ENCODE assay signal across 8 mouse cellular contexts in the genomic region with DNA sequence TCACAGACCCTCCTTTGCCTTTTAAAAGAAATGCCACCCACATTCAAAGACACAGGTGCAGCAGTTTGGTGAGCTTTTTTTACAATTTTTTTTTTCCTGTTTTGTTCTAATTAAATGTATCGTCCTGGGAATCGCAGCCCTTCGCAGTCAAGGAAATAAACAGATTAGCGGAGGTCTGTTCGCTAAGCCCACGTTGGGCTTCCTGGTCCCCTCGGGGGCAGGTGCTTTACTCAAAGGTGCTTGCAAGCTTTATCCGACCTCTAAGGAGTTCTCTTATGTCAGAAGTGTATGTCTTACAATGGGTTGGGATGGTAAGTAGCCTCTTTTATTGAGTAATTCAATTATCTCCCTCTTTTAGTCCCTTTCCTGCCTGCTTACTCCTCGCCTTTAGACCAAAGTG. TPM values are rescaled to one million over a fixed set of nuclear protein-coding genes. Genes with fewer than 3 reads are reported as not detected.
DNase-seq lines count a peak whose midpoint lies in the region; ATAC-seq and TF ChIP-seq lines count a peak whose summit lies in the region.

No protein-coding gene starts in this region.

- peak; percentile 25 for DNase-seq in embryo, embryonic 9.5 days (ENCODE audit: extremely low spot score)
- no peak for DNase-seq in embryo, embryonic 10 days (ENCODE audit: low spot score)
- DNase-seq in spleen, adult 2 months (ENCODE audit: low read depth in 1 of 2, low spot score in 2 of 2) = no peak
- DNase-seq in spleen, adult 12 weeks (ENCODE audit: low spot score) = no peak
- DNase-seq in left cerebral cortex, postnatal 4 days = no peak

- WGBS in spleen, adult 2 months = under 1% methylated on average over 9 of the region's 9 CpGs
- 3% methylated on average over 9 of the region's 9 CpGs for WGBS in intestine, embryonic 16.5 days
- WGBS in neural tube, embryonic 14.5 days = under 1% methylated on average over 9 of the region's 9 CpGs

- intact Hi-C loops in left cerebral cortex, postnatal 4 days (cut with DNase I) = no loop called here

- H3K4me2 ChIP-seq in intestine, embryonic 16.5 days (ENCODE audit: low read depth, low read length) = peak overlapping the region; percentile 87
- H3K4me2 ChIP-seq in neural tube, embryonic 14.5 days (ENCODE audit: low read depth, low read length) = peak overlapping the region; percentile 60

- H3K4me3 ChIP-seq in spleen, adult 2 months (ENCODE audit: extremely low read depth, insufficient read depth, insufficient read length) = peak overlapping the region; percentile 93
- peak overlapping the region; percentile 94 for H3K4me3 ChIP-seq in intestine, embryonic 16.5 days (ENCODE audit: low read length)
- peak overlapping the region; percentile 98 for H3K4me3 ChIP-seq in neural tube, embryonic 14.5 days (ENCODE audit: low read depth, low read length)

- H3K9ac ChIP-seq in intestine, embryonic 16.5 days (ENCODE audit: low read depth, low read length) = peak overlapping the region; percentile 100
- peak overlapping the region; percentile 100 for H3K9ac ChIP-seq in neural tube, embryonic 14.5 days (replicated peaks; ENCODE audit: low read depth, low read length)

- TF ChIP-seq CTCF in spleen, adult 2 months (IDR thresholded peaks at IDR 0.05; ENCODE audit: extremely low read depth, insufficient read depth, insufficient read length, insufficient replicate concordance) = no peak

- no peaks in the 10 kb centered on the region for H3K9me3 ChIP-seq in intestine, embryonic 16.5 days (ENCODE audit: control insufficient read depth, low read length)
- H3K9me3 ChIP-seq in neural tube, embryonic 14.5 days (ENCODE audit: control insufficient read depth, low read length) = no peaks in the 10 kb centered on the region

- peak overlapping the region; percentile 100 for H3K27ac ChIP-seq in spleen, adult 2 months (ENCODE audit: insufficient read depth, low read length)
- peak overlapping the region; percentile 100 for H3K27ac ChIP-seq in intestine, embryonic 16.5 days (ENCODE audit: low read length)
- H3K27ac ChIP-seq in neural tube, embryonic 14.5 days (ENCODE audit: low read depth, low read length) = peak overlapping the region; percentile 100

- no peak for TF ChIP-seq POLR2A in spleen, adult 2 months (IDR thresholded peaks at IDR 0.05; ENCODE audit: low read depth, low read length)

- no peaks in the 10 kb centered on the region for H3K27me3 ChIP-seq in spleen, adult 2 months (ENCODE audit: control insufficient read depth, insufficient read depth, low read length)
- H3K27me3 ChIP-seq in intestine, embryonic 16.5 days (replicated peaks; ENCODE audit: control insufficient read depth, insufficient read depth, low read length) = no peaks in the 10 kb centered on the region
- no peaks in the 10 kb centered on the region for H3K27me3 ChIP-seq in neural tube, embryonic 14.5 days (ENCODE audit: control insufficient read depth, insufficient read depth, low read length)

- 0 out of 2 replicates have a peak, but pooled peaks cover 1% of the 10 kb centered on the region for H3K36me3 ChIP-seq in spleen, adult 2 months (ENCODE audit: control insufficient read depth, insufficient read depth, low read length)
- no peaks in the 10 kb centered on the region for H3K36me3 ChIP-seq in intestine, embryonic 16.5 days (ENCODE audit: control insufficient read depth, insufficient read depth, low read length)
- H3K36me3 ChIP-seq in neural tube, embryonic 14.5 days (ENCODE audit: control insufficient read depth, insufficient read depth, low read length) = no peaks in the 10 kb centered on the region

- no peak for ATAC-seq in intestine, embryonic 16.5 days
- ATAC-seq in neural tube, embryonic 14.5 days (ENCODE audit: low read depth) = no peak
- no peak for ATAC-seq in CD4-positive, CD25-positive, alpha-beta regulatory T cell, adult 4 months

- peaks cover 29% of the 10 kb centered on the region for H3K4me1 ChIP-seq in spleen, adult 2 months (ENCODE audit: control insufficient read depth, insufficient read depth, insufficient read length)
- H3K4me1 ChIP-seq in intestine, embryonic 16.5 days (ENCODE audit: control insufficient read depth, insufficient read depth, low read length) = peaks cover 35% of the 10 kb centered on the region
- peaks cover 36% of the 10 kb centered on the region for H3K4me1 ChIP-seq in neural tube, embryonic 14.5 days (ENCODE audit: control insufficient read depth, insufficient read depth, low read length)

RNA-seq across cellular contexts. Expression of a gene that starts 1.7 kb away (rescaled TPM):
- polyA plus RNA-seq in spleen, adult 2 months (2012; rRNA removed) = 47.2 and 57.2 TPM in 2 replicates
- polyA plus RNA-seq in intestine, embryonic 16.5 days (2015; fragmentation: Nextera tagmentation; extraction: Ambion mirVana) = 9.6 and 11.1 TPM in 2 replicates
- polyA plus RNA-seq in neural tube, embryonic 14.5 days (2014; fragmentation: Nextera tagmentation; extraction: Ambion mirVana) = 15.8 and 18.5 TPM in 2 replicates
- 10 to 100 TPM; 13.5 to 18.0 TPM for polyA plus RNA-seq in CD4-positive, CD25-positive, alpha-beta regulatory T cell, adult 4 months (2017; shearing (Covaris generic))
- total RNA-seq in left cerebral cortex, postnatal 4 days (2021) = 10 to 100 TPM; 67.8 to 68.5 TPM

RNA-seq across cellular contexts. Expression of a gene that starts 14.8 kb away (rescaled TPM):
- 16.7 and 20.7 TPM in 2 replicates for polyA plus RNA-seq in spleen, adult 2 months (2012; rRNA removed)
- polyA plus RNA-seq in intestine, embryonic 16.5 days (2015; fragmentation: Nextera tagmentation; extraction: Ambion mirVana) = 238 and 263 TPM in 2 replicates
- polyA plus RNA-seq in neural tube, embryonic 14.5 days (2014; fragmentation: Nextera tagmentation; extraction: Ambion mirVana) = 197 and 245 TPM in 2 replicates
- 10 to 100 TPM; 69.0 to 85.6 TPM for polyA plus RNA-seq in CD4-positive, CD25-positive, alpha-beta regulatory T cell, adult 4 months (2017; shearing (Covaris generic))
- 100 to 1,000 TPM; 119 to 129 TPM for total RNA-seq in left cerebral cortex, postnatal 4 days (2021)

RNA-seq across cellular contexts. Expression of a gene that starts 50.1 kb away (rescaled TPM):
- 118 and 170 TPM in 2 replicates for polyA plus RNA-seq in spleen, adult 2 months (2012; rRNA removed)
- polyA plus RNA-seq in intestine, embryonic 16.5 days (2015; fragmentation: Nextera tagmentation; extraction: Ambion mirVana) = 52.4 and 62.8 TPM in 2 replicates
- polyA plus RNA-seq in neural tube, embryonic 14.5 days (2014; fragmentation: Nextera tagmentation; extraction: Ambion mirVana) = 62.7 and 70.4 TPM in 2 replicates
- 1 to 10 TPM; 2.5 to 4.9 TPM for polyA plus RNA-seq in CD4-positive, CD25-positive, alpha-beta regulatory T cell, adult 4 months (2017; shearing (Covaris generic))
- 10 to 100 TPM; 61.8 to 66.8 TPM for total RNA-seq in left cerebral cortex, postnatal 4 days (2021)
